Mouse (Mus musculus) skeletal muscle tissue, postnatal 0 days (tissue): ENCODE results near the gene Myo5c. TPM values are rescaled to one million over a fixed set of nuclear protein-coding genes. Genes with fewer than 3 reads are reported as not detected.

ENCODE experiments used
- polyA plus RNA-seq: library from polyadenylated mRNA; unstranded; fragments of >200 nt; fragmentation: Nextera tagmentation; extraction: Ambion mirVana; gene quantifications from 2 replicates; pipeline ENCODE4 v1.2.1, GENCODE M21; 2015

Gene Myo5c
- 1.4 and 2.2 TPM in 2 replicates for polyA plus RNA-seq

DNA sequence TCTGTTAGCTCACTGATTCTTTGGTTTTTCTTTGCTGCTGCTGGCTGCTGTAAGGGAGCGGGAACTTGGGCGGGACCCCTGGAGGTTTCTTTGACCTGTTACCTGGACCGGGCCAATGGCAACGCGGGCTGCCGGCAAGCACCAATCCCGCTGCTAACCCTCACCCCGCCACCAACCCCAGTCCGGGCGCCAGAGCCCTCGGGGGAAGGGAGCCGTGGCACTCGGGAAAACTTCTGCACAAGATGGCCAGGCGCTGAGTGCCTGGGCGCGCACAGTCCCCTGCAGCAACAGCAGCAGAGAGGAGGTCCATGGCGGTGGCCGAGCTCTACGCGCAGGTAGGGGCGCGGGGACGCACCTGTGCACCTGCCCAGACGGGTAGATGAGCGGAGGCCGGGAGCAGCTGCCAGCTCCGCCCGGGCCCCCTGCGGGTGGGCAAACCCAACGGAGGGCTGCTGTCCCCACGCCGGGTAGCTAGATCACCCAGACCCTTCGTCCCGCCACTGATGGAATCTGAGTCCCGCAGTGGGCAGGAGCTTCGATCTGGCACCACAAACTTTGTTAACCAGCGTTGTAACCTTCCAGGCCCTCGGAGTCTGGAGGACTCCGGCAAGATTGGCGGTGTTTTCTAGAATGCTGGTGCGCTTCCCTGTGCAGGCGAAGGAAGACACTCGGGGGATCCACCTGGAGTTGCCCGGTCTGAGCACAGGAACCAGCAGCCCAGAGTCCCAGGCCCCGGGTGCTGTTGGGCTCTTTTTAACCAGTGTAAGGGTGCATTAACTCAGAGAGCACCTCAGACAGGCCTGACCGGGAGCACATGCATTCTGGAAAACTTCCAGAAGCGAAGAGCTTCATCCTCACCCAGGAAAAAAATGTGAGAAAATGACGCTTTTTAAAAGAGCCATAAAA is at the start of gene Myo5c:
Gene Myo5c (plus strand): TSS at position 180 of the 906 bp plus-strand sequence.

DNA sequence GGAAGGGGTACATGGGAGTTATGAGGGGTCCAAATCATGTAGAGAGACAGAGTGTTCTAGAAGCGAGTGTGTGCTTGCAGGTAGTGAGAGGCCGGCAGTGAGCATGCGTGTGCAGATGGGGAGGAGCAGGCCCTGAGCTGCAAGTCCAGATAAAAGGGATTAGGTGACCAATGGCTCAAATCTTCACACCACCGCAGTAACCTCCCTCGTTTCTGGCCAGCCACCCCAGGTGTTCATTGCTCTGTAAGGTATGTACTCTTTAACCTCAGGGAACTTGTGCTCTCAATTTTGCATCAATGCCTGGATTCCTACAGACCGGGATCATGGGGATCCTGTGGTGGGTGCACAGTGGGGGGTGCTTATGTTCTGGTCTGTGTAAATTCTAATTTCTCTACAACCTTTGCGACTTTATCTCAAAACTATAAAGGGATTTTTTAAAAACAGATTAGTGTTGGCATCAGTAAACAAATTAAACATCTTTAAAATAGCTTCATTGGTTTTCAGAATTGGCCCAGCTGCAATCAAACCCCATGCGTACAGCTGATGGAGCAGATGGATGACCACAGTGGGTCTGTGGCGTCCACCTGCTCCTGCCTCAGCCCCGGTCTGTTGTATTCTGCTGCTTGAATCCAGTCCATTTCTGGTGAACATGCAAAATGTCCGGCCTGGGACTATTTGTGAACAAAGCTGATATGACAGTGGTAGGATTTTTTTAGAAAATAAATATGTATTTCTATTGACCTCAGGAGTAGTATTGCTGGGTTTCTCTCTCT is 74.5 kb downstream of the Myo5c start, which contains the start of gene Gnb5:
Gene Gnb5 (plus strand): TSS at position 163 of the 773 bp plus-strand sequence.

DNA sequence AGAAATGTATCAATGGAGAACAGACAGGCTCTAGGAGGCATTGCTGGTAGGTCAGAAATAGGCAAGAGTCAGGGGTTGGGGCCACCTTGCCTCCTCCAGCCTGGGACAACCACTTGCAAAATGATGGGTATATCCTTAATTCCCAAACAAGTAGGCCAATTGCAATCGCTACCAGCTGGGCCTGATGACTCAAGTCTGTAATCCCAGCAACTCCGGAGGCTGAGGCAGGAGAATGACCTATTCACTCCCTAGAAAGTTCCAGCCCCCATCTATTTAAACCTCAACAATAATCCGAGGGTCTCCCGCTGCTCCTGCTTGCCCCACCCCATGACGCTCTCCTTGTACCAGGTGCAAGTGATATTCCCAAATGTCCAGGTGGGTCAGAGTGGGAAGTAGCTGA is 115.6 kb downstream of the Myo5c start, which contains the start of gene Bcl2l10:
Gene Bcl2l10 (plus strand): TSS at position 301 of the 400 bp plus-strand sequence.

Other genes starting within 250 kb of the Myo5c start
- 175 and 217 TPM in 2 replicates for gene Arpp19, start 194.4 kb upstream of the Myo5c start, polyA plus RNA-seq
- 6.8 and 9.2 TPM in 2 replicates for gene Myo5a, start 161.0 kb upstream of the Myo5c start, polyA plus RNA-seq
- 18.6 and 24.2 TPM in 2 replicates for gene Gnb5, start 74.3 kb downstream of the Myo5c start, polyA plus RNA-seq
- gene Bcl2l10, start 115.7 kb downstream of the Myo5c start, polyA plus RNA-seq: 0.15 and 1.1 TPM in 2 replicates
- gene Mapk6, start 178.0 kb downstream of the Myo5c start, polyA plus RNA-seq: 31.5 and 42.6 TPM in 2 replicates
- gene Leo1, start 209.5 kb downstream of the Myo5c start, polyA plus RNA-seq: 26.2 and 27.1 TPM in 2 replicates